Mouse (Mus musculus): ENCODE results near the gene Gpr137.

Gene Gpr137

DNA sequence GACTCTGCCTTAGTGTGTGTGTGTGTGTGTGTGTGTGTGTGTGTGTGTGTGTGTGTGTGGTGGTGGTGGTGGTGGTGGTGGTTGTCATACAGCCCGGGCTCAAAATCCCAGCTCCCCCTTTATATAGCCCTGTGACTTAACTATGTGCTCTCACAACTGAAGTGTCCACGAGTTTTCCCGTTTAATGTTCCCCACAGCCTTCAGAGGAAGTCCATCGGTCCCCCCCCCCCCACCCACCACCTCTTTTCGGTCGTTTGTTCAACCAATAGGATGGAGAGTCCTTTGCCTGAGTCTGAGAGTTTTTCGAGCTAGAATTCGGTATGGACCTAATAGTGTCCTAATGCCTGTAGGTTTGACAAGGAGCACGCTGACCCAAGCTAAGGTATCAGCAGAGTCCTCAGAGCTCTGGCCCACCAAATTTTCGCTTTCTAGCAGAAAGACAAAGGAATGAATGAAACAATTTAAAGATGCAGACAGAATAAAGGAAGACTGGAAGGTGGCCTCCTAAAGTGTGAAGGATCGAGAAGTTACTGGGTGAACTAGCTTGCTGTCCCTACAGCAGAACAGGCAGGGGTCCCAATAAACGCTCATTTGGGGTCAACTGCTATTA lies 31.4 kb upstream of the Gpr137 start:
- no peak for DNase-seq (ENCODE audit: low spot score)

DNA sequence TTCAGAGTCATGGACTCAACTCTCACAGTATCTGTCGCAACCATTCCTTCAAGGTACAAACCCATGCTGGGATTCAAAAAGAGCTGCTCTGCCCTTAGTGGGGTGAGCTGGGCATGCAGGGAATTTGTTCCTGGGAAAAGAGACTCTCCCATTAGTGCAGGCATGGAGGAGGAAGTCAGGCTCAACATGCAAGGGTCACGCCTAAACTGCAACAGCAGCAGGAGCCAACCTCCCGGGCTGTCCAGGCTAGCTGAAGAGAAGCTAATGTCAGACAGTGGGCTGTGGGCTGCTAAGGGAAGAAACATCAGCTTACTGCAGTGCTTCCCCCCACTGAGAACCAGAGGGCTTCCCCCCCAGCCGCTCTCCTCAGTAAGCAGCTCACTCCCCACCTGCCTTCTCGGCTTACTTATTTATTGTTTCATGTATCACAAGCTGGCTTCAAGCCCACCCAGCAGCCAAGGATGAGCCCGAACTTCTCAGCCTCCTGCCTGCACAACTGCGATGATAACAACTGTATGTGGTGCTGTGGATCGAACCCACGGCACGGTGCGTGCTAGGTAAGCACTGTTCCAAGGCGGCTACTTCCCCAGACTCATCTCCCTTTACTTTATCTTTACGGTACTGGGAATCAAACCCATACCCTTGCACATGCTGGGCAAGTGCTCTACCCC lies 30.1 kb upstream of the Gpr137 start:
- no peak for DNase-seq (ENCODE audit: low spot score)

- DNase-seq (ENCODE audit: low spot score), result no peak
These were observed 29.4 kb upstream of the Gpr137 start for GRCm38 (mm10) chr19:6971644-6972043.

DNA sequence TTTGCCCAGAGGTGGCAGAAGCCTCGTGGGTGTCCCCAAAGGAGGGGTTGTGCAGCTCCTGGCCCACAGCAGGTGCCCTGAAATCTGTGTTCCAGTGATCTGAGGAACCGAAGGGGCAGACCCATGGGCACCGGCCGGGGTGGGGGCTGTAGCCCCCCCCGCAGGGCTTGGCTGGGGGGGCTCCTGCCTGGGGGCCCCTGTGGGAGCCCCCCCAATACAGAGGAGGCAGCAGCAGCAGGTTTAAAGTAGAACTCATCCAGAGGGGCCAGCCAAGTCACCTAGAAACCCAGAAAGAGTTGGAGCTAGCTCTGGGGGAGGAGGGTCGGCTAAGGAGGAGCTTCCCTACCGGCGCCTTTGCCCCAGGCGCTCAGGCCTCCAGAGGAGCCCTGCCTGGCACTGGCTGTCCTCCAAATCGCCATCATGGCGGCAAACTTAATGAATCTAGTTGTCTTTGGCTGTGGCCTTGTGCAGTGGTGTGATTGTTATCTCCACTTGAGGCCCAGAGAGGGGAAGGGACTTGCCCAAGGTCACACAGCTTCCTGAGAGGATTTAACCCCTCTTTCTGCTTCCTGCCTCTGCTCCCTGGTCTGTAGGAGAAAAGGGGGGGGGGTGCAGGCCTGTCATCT lies 28.3 kb upstream of the Gpr137 start:
- DNase-seq (ENCODE audit: low spot score), result no peak

DNA sequence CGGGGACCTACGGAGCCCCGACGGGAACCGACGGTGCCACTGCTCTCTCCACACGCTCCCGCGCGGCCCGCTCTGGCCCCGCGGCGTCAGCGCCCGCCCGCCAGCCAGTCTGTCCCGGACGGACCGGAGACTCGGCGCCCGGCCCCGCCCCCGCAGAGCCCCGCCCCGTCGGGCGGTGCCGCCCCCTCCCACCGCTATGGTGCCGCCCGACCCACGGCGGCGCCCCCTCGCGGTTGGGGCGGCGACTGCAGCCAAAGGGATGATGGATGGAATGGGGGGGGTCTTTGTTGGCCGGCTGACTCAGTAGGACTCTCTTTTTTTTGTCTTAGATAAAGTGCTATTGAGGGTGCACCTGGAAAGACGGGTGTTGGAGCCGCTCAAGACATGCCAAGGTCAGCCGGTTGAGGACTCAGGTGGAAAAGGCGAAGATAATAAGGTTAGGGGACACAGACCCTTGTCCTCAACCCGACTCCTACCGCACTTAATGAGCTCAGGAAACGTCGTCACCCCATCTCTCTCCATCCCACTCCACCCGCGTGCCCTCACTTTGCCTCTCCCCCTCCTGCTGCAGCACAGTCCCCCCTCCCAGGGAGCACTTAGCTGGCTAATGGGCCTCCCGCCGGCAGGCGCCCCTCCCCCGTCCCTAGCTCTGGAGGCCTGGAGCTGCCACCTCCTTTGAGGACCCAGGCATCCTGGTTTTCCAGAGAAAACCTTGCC lies 27.5 kb upstream of the Gpr137 start:
- peak; percentile 66 for DNase-seq (ENCODE audit: low spot score)

GRCm38 (mm10) chr19:6969291-6969664 lies 27.0 kb upstream of the Gpr137 start:
- DNase-seq (ENCODE audit: low spot score), result no peak

DNA sequence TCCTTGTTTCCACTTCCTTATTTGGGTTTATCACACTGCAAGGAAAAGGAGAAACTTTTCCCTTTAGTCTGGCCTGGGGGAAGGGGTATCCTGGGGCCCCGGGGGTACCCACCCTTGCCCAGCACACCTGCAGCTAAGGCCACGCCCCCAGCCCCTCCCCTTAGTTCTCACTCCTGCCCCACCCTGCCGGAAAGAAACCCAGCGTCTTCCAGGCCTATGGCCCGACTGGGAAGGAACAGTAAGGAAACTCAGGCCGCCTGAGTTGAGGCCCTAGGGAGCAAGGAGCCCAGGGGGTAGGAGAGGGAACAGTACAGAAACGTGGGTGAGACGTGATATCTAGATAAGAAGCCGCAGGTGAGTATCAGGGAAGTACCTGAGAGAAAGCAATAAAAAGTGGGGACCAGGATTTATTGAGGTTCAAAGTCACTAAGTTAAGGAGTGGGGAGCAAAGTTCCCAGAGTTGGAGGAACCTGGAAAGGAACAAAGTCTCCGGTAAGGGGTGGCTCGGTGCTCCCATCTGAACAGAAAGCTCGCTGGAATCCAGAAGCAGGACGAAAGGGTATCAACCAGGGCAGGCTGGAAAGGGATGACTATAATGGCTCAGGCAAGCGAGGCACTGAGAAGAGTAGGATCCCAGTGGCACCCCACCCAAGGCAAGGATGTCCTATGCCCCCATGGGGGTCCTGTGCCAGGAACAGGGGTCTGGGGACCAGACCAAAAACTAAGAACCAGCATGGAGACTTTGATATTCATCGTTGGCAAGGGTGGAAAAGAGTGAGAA lies 26.4 kb upstream of the Gpr137 start:
- no peak for DNase-seq (ENCODE audit: low spot score)

- DNase-seq (ENCODE audit: low spot score), result no peak
These were observed 14.2 kb upstream of the Gpr137 start for GRCm38 (mm10) chr19:6956461-6956860.

GRCm38 (mm10) chr19:6955424-6955823 lies 13.1 kb upstream of the Gpr137 start:
- DNase-seq (ENCODE audit: low spot score), result no peak

- DNase-seq (ENCODE audit: low spot score), result no peak
These were observed 11.8 kb upstream of the Gpr137 start for GRCm38 (mm10) chr19:6954046-6954445.

- no peak for DNase-seq (ENCODE audit: low spot score)
These were observed 10.4 kb upstream of the Gpr137 start for GRCm38 (mm10) chr19:6952712-6953037.

- peak; percentile 68 for DNase-seq (ENCODE audit: low spot score)
These were observed 9.9 kb upstream of the Gpr137 start for GRCm38 (mm10) chr19:6951994-6952711.

DNA sequence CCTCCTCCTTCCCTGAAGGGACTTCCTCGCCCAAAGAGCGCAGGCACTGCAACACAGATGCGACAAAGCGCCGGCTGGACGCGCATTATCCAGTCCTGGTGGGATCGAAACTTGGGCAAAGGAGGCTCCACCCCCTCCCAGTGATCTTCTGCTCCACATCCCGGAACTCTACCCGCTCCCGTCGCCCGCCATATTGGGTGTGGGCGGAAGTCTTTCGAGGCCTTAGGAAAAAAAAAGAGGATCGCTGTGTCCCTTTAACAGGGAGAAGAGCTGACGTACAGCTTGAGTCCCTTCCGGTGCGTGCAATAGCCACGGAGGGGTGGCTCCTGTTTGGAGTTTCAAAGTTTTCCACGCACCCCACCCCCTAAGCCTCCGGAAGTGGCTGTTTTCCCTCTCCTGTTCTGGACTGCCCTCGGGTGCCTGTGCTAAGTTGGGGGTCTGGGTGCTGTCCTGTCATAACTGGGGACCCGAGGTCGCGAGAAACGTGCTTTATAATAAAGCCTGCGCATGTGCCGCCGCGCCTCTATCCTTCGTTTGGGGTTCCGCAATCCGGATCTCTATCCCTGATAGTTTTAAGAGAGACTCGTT lies 9.2 kb upstream of the Gpr137 start:
- DNase-seq (ENCODE audit: low spot score), result peak; percentile 89

DNA sequence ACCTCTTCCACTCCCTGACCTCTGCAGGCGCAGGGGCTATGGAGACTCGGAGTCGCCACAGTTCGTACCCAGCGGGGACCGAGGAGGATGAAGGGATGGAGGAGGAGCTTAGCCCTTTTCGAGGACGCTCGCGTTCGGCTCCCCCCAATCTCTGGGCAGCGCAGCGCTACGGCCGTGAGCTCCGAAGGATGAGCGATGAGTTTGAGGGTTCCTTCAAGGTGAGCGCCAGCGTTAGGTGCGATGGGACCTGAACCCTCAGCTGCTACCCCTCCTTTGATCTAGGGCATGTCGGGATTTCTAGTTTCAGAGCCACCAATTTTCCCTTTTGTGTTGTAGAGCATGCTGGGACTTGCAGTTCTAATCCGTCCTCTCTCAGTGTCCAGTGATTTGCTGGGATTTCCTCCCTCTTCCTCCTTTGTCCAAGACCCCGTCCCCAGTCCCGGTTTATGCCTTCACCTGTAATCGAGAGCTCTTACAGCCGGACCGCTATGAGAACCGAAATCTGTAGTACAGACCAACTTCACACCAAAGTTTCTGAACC lies 8.4 kb upstream of the Gpr137 start:
- DNase-seq (ENCODE audit: low spot score), result no peak

GRCm38 (mm10) chr19:6949951-6950350 lies 7.7 kb upstream of the Gpr137 start:
- DNase-seq (ENCODE audit: low spot score), result no peak

DNA sequence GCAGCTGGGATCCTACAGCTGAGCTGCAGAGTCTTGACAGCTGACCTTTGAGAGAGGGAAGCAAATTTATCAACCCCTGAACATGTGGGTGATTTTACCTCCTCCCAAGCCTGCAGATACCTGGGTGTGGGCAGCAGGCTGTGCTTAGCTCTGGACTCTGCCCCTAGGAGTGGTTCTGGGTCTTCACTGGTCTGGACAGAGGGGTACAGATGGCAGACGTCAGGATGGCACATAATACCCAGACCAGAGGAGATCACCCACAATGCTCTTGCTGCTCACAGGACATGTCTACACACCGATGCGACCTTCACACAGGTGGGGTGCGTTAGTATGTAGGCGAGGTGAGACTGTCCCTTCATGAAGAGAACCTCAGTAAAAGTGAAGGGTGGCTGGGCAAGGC lies 7.3 kb upstream of the Gpr137 start:
- DNase-seq (ENCODE audit: low spot score), result no peak

GRCm38 (mm10) chr19:6948186-6948585 lies 5.9 kb upstream of the Gpr137 start:
- DNase-seq (ENCODE audit: low spot score), result no peak

- DNase-seq (ENCODE audit: low spot score), result no peak
These were observed 5.5 kb upstream of the Gpr137 start for GRCm38 (mm10) chr19:6947742-6948141.

GRCm38 (mm10) chr19:6943709-6944108 lies 1.4 kb upstream of the Gpr137 start:
- DNase-seq (ENCODE audit: low spot score), result no peak

DNA sequence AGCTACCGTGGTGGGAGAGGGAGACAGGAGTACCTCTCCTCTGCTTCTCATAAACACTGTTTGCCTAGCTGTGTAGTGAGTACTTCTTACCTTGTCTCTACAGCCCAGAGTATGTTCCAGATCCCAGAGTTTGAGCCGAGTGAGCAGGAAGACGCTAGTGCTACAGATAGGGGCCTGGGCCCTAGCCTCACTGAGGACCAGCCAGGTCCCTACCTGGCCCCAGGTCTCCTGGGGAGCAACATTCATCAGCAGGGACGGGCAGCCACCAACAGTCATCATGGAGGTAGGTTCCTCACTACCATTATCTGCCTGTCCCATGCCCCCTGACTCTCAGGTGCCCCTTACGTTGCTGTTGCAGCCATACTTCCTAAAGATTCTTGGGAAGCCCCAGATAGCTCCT lies 484 bp upstream of the Gpr137 start:
- no peak for DNase-seq (ENCODE audit: low spot score)

All from ovary, postnatal 14 days (tissue).